Mouse (Mus musculus) neural tube, postnatal 0 days (tissue): Measurements from ENCODE around the gene Lin37. TPM values are rescaled to one million over a fixed set of nuclear protein-coding genes. Genes with fewer than 3 reads are reported as not detected.

ENCODE experiments used
- microRNA-seq: library from miRNA; unstranded; fragments of <30 nt; microRNA quantifications from one replicate; pipeline ENCODE4, GENCODE M21; 2016
- polyA plus RNA-seq: library from polyadenylated mRNA; unstranded; fragments of >200 nt; fragmentation: Nextera tagmentation; extraction: Ambion mirVana; gene quantifications from 2 replicates; pipeline ENCODE4 v1.2.1, GENCODE M21; 2015

The Lin37 gene
- polyA plus RNA-seq = 51.7 and 55.9 TPM in 2 replicates

DNA sequence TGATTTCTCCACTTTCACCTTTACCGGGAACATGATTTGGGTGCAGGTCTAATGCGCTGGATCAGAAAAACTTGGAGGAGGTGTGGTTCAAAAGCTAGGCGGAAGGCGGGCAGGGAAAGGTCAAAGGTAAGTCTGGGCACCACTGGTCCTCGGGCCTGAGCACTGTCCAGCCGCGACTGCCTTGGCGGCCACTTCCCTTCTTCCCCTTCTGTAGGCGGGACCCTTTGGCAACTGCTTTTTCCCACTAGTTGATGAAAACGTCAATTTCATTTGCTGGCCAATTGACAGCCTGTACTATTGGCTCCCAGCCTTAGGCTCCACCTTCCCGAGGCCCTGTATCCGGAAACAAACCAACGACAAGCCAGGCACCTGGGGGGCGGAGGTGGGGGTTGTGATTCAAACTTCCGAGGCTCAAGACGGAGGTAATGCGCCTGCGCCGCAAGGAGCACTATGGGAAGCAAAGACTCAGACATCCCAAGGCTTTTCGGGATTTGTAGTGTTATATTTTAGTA is at the start of gene Lin37:
TSS of gene Lin37 (minus strand) at position 396 of the 512 bp plus-strand sequence.

DNA sequence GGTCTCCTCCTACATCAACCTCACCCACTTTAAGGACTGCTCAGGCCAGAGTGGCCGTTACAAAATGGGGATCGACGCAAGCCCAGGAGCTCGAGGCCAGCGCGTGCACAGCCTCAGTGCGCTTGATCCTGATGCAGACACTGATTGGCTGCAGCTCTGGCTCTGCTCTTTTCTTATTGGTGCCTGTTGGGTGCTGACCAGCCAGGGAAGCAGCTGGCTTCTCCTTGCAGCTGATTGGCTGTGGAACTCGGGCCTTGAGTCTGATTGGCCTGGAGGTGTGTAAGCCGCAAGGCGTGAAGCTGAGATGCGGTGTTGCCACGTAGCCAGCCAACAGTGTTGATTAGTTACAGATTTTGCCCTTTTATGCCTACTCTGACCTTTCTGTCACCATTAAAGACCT is 39.1 kb upstream of the Lin37 start, which contains the start of gene Zbtb32:
TSS of gene Zbtb32 (minus strand) at position 124 of the 400 bp plus-strand sequence.

GRCm38 (mm10) chr7:30588676-30589434 is 29.2 kb upstream of the Lin37 start, which contains the start of gene Kmt2b:
Gene Kmt2b (minus strand): TSS chr7:30588726.

GRCm38 (mm10) chr7:30564970-30565571 is 5.4 kb upstream of the Lin37 start, which contains the start of gene Igflr1:
Gene Igflr1 (plus strand): TSS chr7:30565427.

DNA sequence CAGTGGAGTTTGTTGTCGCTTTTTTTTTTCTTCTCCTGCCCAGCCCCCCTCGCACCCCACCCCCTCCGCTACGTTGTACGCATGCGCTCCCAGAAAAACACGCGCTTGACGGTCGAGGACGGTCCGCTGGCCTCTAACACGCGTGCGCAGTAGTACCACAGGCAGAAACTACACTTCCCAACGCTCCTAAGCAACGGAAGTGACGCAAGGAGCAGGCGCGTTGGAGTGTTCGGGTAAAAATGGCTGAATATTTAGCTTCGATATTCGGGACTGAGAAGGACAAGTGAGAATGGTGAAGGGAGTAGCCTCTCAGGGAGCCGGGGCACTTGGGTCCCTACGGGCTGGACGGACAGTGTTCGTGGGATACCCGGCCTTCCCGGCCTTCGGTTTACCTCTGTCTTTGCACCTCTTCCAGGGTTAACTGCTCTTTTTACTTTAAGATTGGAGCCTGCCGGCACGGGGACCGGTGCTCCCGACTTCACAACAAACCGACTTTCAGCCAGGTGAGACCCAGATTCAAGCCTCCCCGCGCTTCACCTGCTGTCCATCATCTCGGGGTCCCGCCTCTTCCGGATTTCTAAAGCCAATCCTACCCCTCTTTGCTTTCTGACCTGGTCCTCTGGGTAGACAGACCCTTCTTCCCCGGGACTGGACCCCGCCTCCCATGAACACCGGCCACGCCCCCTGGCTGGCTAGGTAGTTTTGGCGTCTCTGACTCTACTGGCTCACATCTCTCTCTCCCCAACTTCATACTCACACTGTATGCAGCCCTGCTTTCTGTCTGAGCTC is 3.7 kb upstream of the Lin37 start, which contains the start of the genes U2af1l4, Gm49396 and Psenen:
TSS of gene U2af1l4 (plus strand) at position 185 of the 789 bp plus-strand sequence.
TSS of gene Gm49396 (plus strand) at position 228 of the 789 bp plus-strand sequence.
TSS of gene Psenen (minus strand) at position 511 of the 789 bp plus-strand sequence.

DNA sequence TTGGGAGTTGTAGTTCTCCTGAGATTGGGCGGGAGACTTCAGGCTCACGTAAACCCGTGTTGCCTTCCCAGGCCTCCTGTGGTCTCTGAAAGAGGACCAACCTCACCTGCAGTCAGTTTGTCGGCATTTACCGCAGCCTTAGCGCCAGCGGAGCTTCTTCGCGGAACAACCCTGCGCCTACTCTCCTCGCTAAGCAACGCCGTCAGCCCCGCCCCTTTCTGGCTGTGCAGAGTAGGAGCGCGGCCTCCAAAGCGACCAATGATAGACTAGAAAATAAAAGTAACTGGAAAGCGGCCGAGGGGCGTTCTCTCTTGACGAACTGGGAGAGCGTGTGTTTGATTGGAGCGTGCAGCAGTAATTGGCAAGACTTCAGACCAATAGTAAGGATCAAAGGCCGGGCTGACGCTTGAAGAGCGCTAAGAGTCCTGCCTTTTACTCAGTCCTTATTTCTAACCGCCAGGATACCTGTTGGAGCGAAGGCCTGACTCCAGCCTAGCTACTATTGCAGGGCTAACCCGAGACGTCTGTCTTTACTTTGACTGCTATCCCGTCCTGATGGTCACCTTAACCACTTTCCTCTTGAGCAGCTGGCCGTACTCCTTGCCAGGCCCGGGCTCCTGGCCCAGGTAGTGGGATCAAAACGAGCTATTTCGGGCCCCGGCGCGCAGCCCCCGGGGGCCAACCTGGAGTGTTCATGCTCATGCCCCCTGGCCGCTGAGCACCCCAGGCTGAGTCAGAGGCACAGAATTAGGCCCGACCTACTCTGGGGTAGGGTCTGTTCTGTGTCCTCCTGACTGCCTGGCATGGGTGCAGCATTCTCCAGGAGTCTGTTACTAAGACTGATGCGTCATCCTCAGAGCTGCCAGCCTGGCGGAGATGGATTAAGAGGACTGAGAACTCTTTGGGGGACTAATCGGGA is 7.3 kb downstream of the Lin37 start, which contains the start of the genes Hspb6 and Proser3:
TSS of gene Hspb6 (plus strand) at position 77 of the 919 bp plus-strand sequence.
TSS of gene Proser3 (minus strand) at position 198 of the 919 bp plus-strand sequence.

DNA sequence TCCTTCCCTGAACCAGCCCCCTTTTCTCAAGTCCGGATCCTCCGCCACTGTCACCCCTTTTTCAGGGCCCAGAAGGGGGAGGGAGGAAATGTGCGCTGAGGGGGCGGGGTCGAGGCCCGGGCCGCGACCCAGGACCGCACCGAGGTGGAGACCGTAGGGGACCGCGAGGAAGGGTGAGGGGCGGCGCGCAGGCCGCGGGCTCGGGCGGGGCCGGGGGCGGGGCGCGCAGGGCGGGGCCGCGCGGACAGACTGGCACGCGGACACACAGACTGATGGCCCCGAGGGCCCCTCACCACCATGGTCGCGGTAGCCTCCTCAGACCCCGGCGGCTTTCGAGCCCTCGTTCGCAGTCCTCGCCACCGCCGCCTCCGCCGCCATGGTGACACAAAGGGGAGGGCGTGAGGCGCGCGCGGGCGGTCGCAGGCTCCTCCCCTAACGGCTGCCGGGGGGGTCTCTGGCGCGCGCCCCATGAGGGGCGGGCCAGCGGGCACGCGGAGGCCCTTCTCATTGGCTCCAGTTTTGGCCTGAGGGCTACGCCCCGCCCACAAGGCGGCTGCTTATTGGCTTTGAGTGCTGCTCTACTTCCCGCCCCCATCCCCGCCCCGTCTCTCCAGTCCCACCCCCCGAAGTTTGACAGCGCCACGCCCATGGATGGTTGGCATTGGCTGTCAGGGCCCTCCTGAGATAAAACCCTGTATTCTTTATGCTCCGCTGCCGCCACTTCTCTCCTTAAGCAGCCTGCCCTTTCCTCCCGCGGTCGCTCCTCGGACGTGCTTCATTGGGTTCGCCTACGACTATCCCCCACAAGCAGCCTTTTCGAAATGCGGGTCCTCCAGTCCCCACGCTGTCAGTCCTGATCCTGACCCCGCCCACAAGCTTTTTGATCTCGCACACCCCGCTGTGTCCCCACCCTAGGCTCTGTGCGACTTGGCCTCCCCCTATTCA is 24.7 kb downstream of the Lin37 start, which contains the start of gene Arhgap33:
TSS of gene Arhgap33 (minus strand) at position 428 of the 945 bp plus-strand sequence.

Small RNA genes within 50 kb of the gene (microRNA-seq; reads per million reads assigned to microRNA genes)
- gene Gm38670 (0.87 reads per million), gene Mir3569 (not detected)

Other genes with a start within 250 kb of the Lin37 start
- gene Syne4, start 245.0 kb downstream of the Lin37 start, polyA plus RNA-seq = 12.1 and 14.5 TPM in 2 replicates
- not detected in 2 replicates for gene E130208F15Rik, start 238.1 kb downstream of the Lin37 start, polyA plus RNA-seq
- gene Sdhaf1, start 235.9 kb downstream of the Lin37 start, polyA plus RNA-seq = 20.0 and 20.8 TPM in 2 replicates
- 17.5 and 17.7 TPM in 2 replicates for gene Lrfn3, start 197.1 kb downstream of the Lin37 start, polyA plus RNA-seq
- gene Tyrobp, start 146.1 kb downstream of the Lin37 start, polyA plus RNA-seq = 65.9 and 77.3 TPM in 2 replicates
- gene Hcst, start 140.0 kb downstream of the Lin37 start, polyA plus RNA-seq = 0.81 and 1.1 TPM in 2 replicates
- 2.8 and 3.3 TPM in 2 replicates for gene Nfkbid, start 138.1 kb downstream of the Lin37 start, polyA plus RNA-seq
- gene Aplp1, start 114.3 kb downstream of the Lin37 start, polyA plus RNA-seq = 663 and 695 TPM in 2 replicates
- gene Kirrel2, start 102.1 kb downstream of the Lin37 start, polyA plus RNA-seq = 0.46 and 0.90 TPM in 2 replicates
- gene Nphs1, start 101.5 kb downstream of the Lin37 start, polyA plus RNA-seq = 0.06 and 0.13 TPM in 2 replicates
- 0.43 TPM in 1 of 2 replicates, not detected in the other for gene Prodh2, start 66.2 kb downstream of the Lin37 start, polyA plus RNA-seq
- gene Arhgap33, start 24.8 kb downstream of the Lin37 start, polyA plus RNA-seq = 45.5 and 62.8 TPM in 2 replicates
- gene Hspb6, start 7.7 kb downstream of the Lin37 start, polyA plus RNA-seq = 19.0 and 20.8 TPM in 2 replicates
- gene Proser3, start 7.5 kb downstream of the Lin37 start, polyA plus RNA-seq = 3.0 and 4.7 TPM in 2 replicates
- gene U2af1l4, start 3.5 kb upstream of the Lin37 start, polyA plus RNA-seq = 102 and 106 TPM in 2 replicates
- gene Gm49396, start 3.5 kb upstream of the Lin37 start, polyA plus RNA-seq = 6.7 and 8.0 TPM in 2 replicates
- gene Psenen, start 3.8 kb upstream of the Lin37 start, polyA plus RNA-seq = 161 and 167 TPM in 2 replicates
- gene Igflr1, start 5.6 kb upstream of the Lin37 start, polyA plus RNA-seq = 1.6 and 4.3 TPM in 2 replicates
- 5.3 and 8.5 TPM in 2 replicates for gene Kmt2b, start 28.9 kb upstream of the Lin37 start, polyA plus RNA-seq
- 0.20 and 0.44 TPM in 2 replicates for gene Zbtb32, start 39.1 kb upstream of the Lin37 start, polyA plus RNA-seq
- 0.31 and 0.53 TPM in 2 replicates for gene Upk1a, start 53.0 kb upstream of the Lin37 start, polyA plus RNA-seq
- gene Cox6b1, start 66.3 kb upstream of the Lin37 start, polyA plus RNA-seq = 1,537 and 1,621 TPM in 2 replicates
- gene Etv2, start 76.0 kb upstream of the Lin37 start, polyA plus RNA-seq = 0.14 TPM in 1 of 2 replicates, not detected in the other
- gene Rbm42, start 90.5 kb upstream of the Lin37 start, polyA plus RNA-seq = 120 and 125 TPM in 2 replicates
- 16.8 and 18.2 TPM in 2 replicates for gene Haus5, start 105.2 kb upstream of the Lin37 start, polyA plus RNA-seq
- not detected in 2 replicates for gene Pmis2, start 111.8 kb upstream of the Lin37 start, polyA plus RNA-seq
- gene 2200002J24Rik, start 139.1 kb upstream of the Lin37 start, polyA plus RNA-seq = not detected in 2 replicates
- gene Atp4a, start 152.4 kb upstream of the Lin37 start, polyA plus RNA-seq = 6.1 and 6.3 TPM in 2 replicates
- 359 and 361 TPM in 2 replicates for gene Tmem147, start 169.7 kb upstream of the Lin37 start, polyA plus RNA-seq
- gene Gapdhs, start 183.8 kb upstream of the Lin37 start, polyA plus RNA-seq = 0.43 and 0.98 TPM in 2 replicates
- gene Sbsn, start 191.6 kb upstream of the Lin37 start, polyA plus RNA-seq = 3.3 and 3.7 TPM in 2 replicates
- 5.9 and 7.8 TPM in 2 replicates for gene Dmkn, start 203.9 kb upstream of the Lin37 start, polyA plus RNA-seq
- 7.9 and 15.2 TPM in 2 replicates for gene Krtdap, start 228.1 kb upstream of the Lin37 start, polyA plus RNA-seq